Mouse (Mus musculus) kidney, embryonic 16.5 days (tissue): Measurements from ENCODE around the gene Dlg2. TPM values are rescaled to one million over a fixed set of nuclear protein-coding genes. Genes with fewer than 3 reads are reported as not detected.

ENCODE experiments used
- ATAC-seq: fragments of 200-750 bp; cut with Nextera tagmentation; 2 replicates; pipeline ENCODE4 v1.8.0; 2017; ENCODE audit warnings: moderate TSS enrichment; ENCODE audit not compliant: low FRiP score, low TSS enrichment
- H3K27ac ChIP-seq: fragments of 300-500 bp; sonication (generic); 2 replicates; pipeline ENCODE4 v1.5.1; 2014; ENCODE audit warnings: low read length
- H3K27me3 ChIP-seq: fragments of 300-500 bp; sonication (generic); 2 replicates; pipeline ENCODE4 v1.6.1; 2014; ENCODE audit warnings: low read length, control low read depth, mixed read lengths; ENCODE audit not compliant: insufficient read depth
- H3K36me3 ChIP-seq: fragments of 300-500 bp; sonication (generic); 2 replicates; pipeline ENCODE4 v1.6.1; 2014; ENCODE audit warnings: low read length, control low read depth, mixed read lengths; ENCODE audit not compliant: insufficient read depth
- H3K4me1 ChIP-seq: fragments of 300-500 bp; sonication (generic); 2 replicates; pipeline ENCODE4 v1.6.1; 2014; ENCODE audit warnings: low read length, control low read depth, mixed read lengths; ENCODE audit not compliant: insufficient read depth
- H3K4me2 ChIP-seq: fragments of 300-500 bp; sonication (generic); replicated peaks from 2 replicates; pipeline ENCODE4 v1.6.1; 2014; ENCODE audit warnings: low read depth, low read length
- H3K4me3 ChIP-seq: fragments of 300-500 bp; sonication (generic); 2 replicates; pipeline ENCODE4 v1.5.1; 2014; ENCODE audit warnings: mild to moderate bottlenecking, low read length
- H3K9ac ChIP-seq: fragments of 300-500 bp; sonication (generic); replicated peaks from 2 replicates; pipeline ENCODE4 v1.6.1; 2014; ENCODE audit warnings: low read length
- H3K9me3 ChIP-seq: fragments of 300-500 bp; sonication (generic); 2 replicates; pipeline ENCODE4 v1.6.1; 2016; ENCODE audit warnings: low read length, control low read depth
- WGBS: fragments of 180-500 bp; shearing (Covaris S2); extraction: QIAGEN DNeasy Blood & Tissue Kit; methylation state at CpG from one replicate; pipeline ENCODE4 v1.1.7; 2014; 5-methylcytosine and 5-hydroxymethylcytosine counted together
- polyA plus RNA-seq: library from polyadenylated mRNA; unstranded; fragments of >200 nt; fragmentation: Nextera tagmentation; extraction: Ambion mirVana; gene quantifications from 2 replicates; pipeline ENCODE4 v1.2.1, GENCODE M21; 2015

Gene Dlg2
- polyA plus RNA-seq, 1 experiment from 2014 or later = 1.0 TPM

- Histone ChIP-seq H3K36me3 (peaks cover 9% of the 10 kb centered on the region), H3K27ac (peak overlapping the region; percentile 53), H3K4me3 (peak overlapping the region; percentile 79), H3K9ac (peak overlapping the region; percentile 83), H3K27me3 (no peaks in the 10 kb centered on the region), H3K4me1 (peaks cover 10% of the 10 kb centered on the region), H3K4me2 (peak overlapping the region; percentile 64), H3K9me3 (no peaks in the 10 kb centered on the region)
- ATAC-seq = no peak
- WGBS = 24% methylated on average over 7 of the region's 7 CpGs
These were observed 20.2 kb upstream of the Dlg2 start for GRCm38 (mm10) chr7:90456149-90456844.

GRCm38 (mm10) chr7:90456845-90457468 is 19.5 kb upstream of the Dlg2 start, which contains the start of gene Tmem126a:
TSS of gene Tmem126a (minus strand) at chr7:90457229.
- under 1% methylated on average over 41 of the region's 41 CpGs for WGBS
- peak; percentile 98 for ATAC-seq
- H3K9ac ChIP-seq = peak within 1 kb of the TSS; percentile 83
- peak within 1 kb of the TSS; percentile 93 for H3K27ac ChIP-seq
- no peaks in the 10 kb centered on the region for H3K27me3 ChIP-seq
- H3K36me3 ChIP-seq = peaks cover 7% of the 10 kb centered on the region; the same call in 1 of the 2 replicates
- H3K4me3 ChIP-seq = peak within 1 kb of the TSS; percentile 79
- no peaks in the 10 kb centered on the region for H3K9me3 ChIP-seq
- H3K4me1 ChIP-seq = peaks cover 10% of the 10 kb centered on the region
- peak within 1 kb of the TSS; percentile 64 for H3K4me2 ChIP-seq

DNA sequence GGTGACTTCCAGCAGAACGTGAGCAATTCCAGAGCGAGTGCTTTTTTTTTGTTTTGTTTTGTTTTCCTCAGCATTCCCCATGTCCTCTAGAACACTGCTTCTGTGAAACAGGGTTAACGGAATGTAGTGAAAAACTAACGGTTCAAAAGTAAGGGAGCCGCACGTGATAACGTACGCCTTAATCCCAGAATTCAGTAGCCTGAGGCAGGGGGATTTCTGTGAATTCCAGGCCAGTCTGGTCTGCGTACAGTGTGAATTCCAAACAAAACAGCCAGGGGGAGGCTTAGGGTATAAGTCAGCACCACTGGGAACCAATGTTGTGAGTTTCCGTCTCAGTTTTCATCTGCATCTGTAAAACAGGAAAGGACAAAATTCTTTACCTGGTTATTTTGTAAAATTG is 19.0 kb upstream of the Dlg2 start:
- peak; percentile 56; the same call in 1 of the 2 replicates for ATAC-seq
- Histone ChIP-seq H3K27ac (peak overlapping the region; percentile 93), H3K9me3 (no peaks in the 10 kb centered on the region), H3K27me3 (no peaks in the 10 kb centered on the region), H3K9ac (peak overlapping the region; percentile 83), H3K4me3 (peak overlapping the region; percentile 79), H3K4me1 (peaks cover 10% of the 10 kb centered on the region), H3K36me3 (peaks cover 7% of the 10 kb centered on the region; the same call in 1 of the 2 replicates), H3K4me2 (peak overlapping the region; percentile 64)
- 14% methylated on average over 10 of the region's 10 CpGs for WGBS

GRCm38 (mm10) chr7:90460330-90460729 is 16.1 kb upstream of the Dlg2 start:
- no peak overlapping the region for H3K4me2 ChIP-seq
- peaks cover 10% of the 10 kb centered on the region for H3K4me1 ChIP-seq
- WGBS = 43% methylated on average over 10 of the region's 10 CpGs

DNA sequence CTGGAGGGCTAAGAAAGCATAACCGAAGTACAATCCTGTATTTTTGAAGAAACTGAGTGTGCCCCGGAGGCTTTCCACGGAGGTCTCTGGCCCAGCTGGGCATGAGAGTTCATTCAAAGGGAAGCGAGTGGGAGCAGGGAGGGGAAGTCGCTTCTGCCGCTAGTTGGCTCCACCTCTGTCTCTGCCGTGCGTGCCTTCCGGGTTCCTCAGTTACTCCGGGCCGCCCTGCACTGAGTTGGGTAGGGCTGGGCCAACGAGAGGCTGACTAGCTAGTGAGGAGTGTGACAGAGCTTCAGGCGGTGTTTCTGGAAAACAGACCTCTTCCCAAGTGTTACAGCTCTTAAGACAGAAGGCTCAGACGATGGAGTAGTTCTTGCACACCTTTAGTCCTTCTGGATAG is 15.5 kb upstream of the Dlg2 start:
- no peak for ATAC-seq
- Histone ChIP-seq H3K4me2 (no peak overlapping the region), H3K9ac (no peak overlapping the region), H3K4me1 (peaks cover 5% of the 10 kb centered on the region), H3K27ac (no peak overlapping the region), H3K4me3 (no peak overlapping the region), H3K9me3 (no peaks in the 10 kb centered on the region), H3K27me3 (no peaks in the 10 kb centered on the region), H3K36me3 (no peaks in the 10 kb centered on the region)
- WGBS = 27% methylated on average over 14 of the region's 14 CpGs

More at GRCm38 (mm10) chr7:90460330-90460729, 16.1 kb upstream of the Dlg2 start:
- Histone ChIP-seq H3K27me3 (no peaks in the 10 kb centered on the region), H3K4me3 (no peak overlapping the region), H3K9me3 (no peaks in the 10 kb centered on the region), H3K9ac (no peak overlapping the region), H3K27ac (no peak overlapping the region), H3K36me3 (no peaks in the 10 kb centered on the region)
- no peak for ATAC-seq

DNA sequence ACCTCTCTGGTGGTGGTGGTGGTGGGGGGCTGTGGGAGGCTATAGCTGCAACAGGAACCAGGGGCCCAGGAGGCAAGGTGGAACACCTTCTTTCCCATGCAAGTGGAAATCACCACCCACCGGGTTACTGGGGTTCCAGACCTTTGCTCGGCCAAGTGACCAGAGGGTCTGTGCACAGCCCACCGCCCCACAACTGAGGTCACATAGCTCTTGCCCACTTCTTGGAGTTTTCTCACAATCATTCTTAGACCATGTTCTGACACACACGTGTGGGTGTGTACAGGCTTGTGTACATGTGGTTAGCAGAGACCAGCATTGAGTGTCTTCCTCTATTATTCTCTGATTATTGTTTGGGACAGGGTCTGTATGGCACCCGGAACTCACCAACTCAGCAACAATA is 15.0 kb upstream of the Dlg2 start:
- ATAC-seq = no peak
- Histone ChIP-seq H3K36me3 (no peaks in the 10 kb centered on the region), H3K9me3 (no peaks in the 10 kb centered on the region), H3K4me3 (no peak overlapping the region), H3K27me3 (no peaks in the 10 kb centered on the region), H3K4me2 (no peak overlapping the region), H3K9ac (no peak overlapping the region), H3K27ac (no peak overlapping the region), H3K4me1 (no peaks in the 10 kb centered on the region)
- WGBS = 93% methylated on average over 5 of the region's 5 CpGs

GRCm38 (mm10) chr7:90473511-90473910 is 3.0 kb upstream of the Dlg2 start:
- no peak for ATAC-seq
- Histone ChIP-seq H3K9ac (no peak overlapping the region), H3K4me3 (no peak overlapping the region), H3K27ac (no peak overlapping the region), H3K4me2 (no peak overlapping the region), H3K36me3 (peaks cover 8% of the 10 kb centered on the region; the same call in 1 of the 2 replicates), H3K27me3 (peaks cover 4% of the 10 kb centered on the region; the same call in 1 of the 2 replicates), H3K4me1 (peaks cover 8% of the 10 kb centered on the region), H3K9me3 (no peaks in the 10 kb centered on the region)
- WGBS = 76% methylated on average over 2 of the region's 2 CpGs

GRCm38 (mm10) chr7:90475793-90476312 is 619 bp upstream of the Dlg2 start, which contains the start of gene Tmem126b:
TSS of gene Tmem126b (minus strand) at chr7:90476001.
- peak; percentile 100 for ATAC-seq
- H3K27ac ChIP-seq = peak within 1 kb of the TSS; percentile 66
- H3K4me2 ChIP-seq = peak within 1 kb of the TSS; percentile 90

DNA sequence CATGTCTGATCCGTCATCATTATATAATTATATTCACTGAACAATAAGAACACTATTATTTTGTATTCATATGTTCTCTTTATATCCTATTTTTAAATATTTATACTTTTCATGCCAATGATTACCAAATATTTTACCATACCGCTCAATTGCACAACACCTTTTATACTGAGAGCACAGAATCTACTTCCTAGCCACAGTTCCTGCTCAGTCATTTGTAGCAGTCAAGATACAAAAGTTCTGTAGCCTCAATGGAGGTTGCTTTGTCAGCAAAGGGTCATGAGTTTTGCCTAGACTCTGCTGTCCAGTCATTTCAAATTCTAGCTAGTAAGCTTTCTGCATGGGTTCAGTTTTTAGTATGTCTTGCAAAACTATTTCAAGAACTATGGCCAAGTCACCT is 6.1 kb downstream of the Dlg2 start:
- Histone ChIP-seq H3K27me3 (no peaks in the 10 kb centered on the region), H3K4me3 (no peak overlapping the region), H3K4me1 (no peaks in the 10 kb centered on the region), H3K4me2 (no peak overlapping the region), H3K9me3 (no peaks in the 10 kb centered on the region), H3K36me3 (no peaks in the 10 kb centered on the region), H3K9ac (no peak overlapping the region), H3K27ac (no peak overlapping the region)
- WGBS = 86% methylated on average over 2 of the region's 2 CpGs
- no peak for ATAC-seq

More at GRCm38 (mm10) chr7:90475793-90476312, 619 bp upstream of the Dlg2 start, which contains the start of gene Tmem126b:
- H3K4me1 ChIP-seq = peaks cover 8% of the 10 kb centered on the region
- peak within 1 kb of the TSS; percentile 80 for H3K4me3 ChIP-seq
- WGBS = 0% methylated on average over 36 of the region's 36 CpGs
- no peaks in the 10 kb centered on the region for H3K9me3 ChIP-seq
- H3K9ac ChIP-seq = peak within 1 kb of the TSS; percentile 77
- H3K36me3 ChIP-seq = 0 out of 2 replicates have a peak, but pooled peaks cover 3% of the 10 kb centered on the region
- H3K27me3 ChIP-seq = peaks cover 4% of the 10 kb centered on the region; the same call in 1 of the 2 replicates
